Mouse (Mus musculus) midbrain, embryonic 10.5 days (tissue): ENCODE data around the gene Spred2. TPM values are rescaled to one million over a fixed set of nuclear protein-coding genes. Genes with fewer than 3 reads are reported as not detected.

Source experiments
- DNase-seq: peaks from one replicate; pipeline ENCODE4 v3.0.0-alpha.2; 2017; ENCODE audit warnings: low spot score
- H3K27ac ChIP-seq: fragments of 300-500 bp; sonication (generic); replicated peaks from 2 replicates; pipeline ENCODE4 v1.5.1; 2016; ENCODE audit warnings: mild to moderate bottlenecking
- H3K27me3 ChIP-seq: fragments of 300-500 bp; sonication (generic); 2 replicates; pipeline ENCODE4 v1.6.1; 2016; ENCODE audit warnings: low read depth, mild to moderate bottlenecking; ENCODE audit not compliant: poor library complexity, severe bottlenecking
- H3K36me3 ChIP-seq: fragments of 300-500 bp; sonication (generic); 2 replicates; pipeline ENCODE4 v1.6.1; 2016; ENCODE audit warnings: mild to moderate bottlenecking, moderate library complexity
- H3K4me1 ChIP-seq: fragments of 300-500 bp; sonication (generic); 2 replicates; pipeline ENCODE4 v1.6.1; 2016
- H3K4me3 ChIP-seq: fragments of 300-500 bp; sonication (generic); 2 replicates; pipeline ENCODE4 v1.5.1; 2016; ENCODE audit warnings: mild to moderate bottlenecking, moderate library complexity
- H3K9me3 ChIP-seq: fragments of 300-500 bp; sonication (generic); replicated peaks from 2 replicates; pipeline ENCODE4 v1.6.1; 2016; ENCODE audit warnings: mild to moderate bottlenecking
- WGBS: fragments of 180-500 bp; shearing (Covaris S2); methylation state at CpG from one replicate; pipeline ENCODE4 v1.1.7; 2016; 5-methylcytosine and 5-hydroxymethylcytosine counted together
- polyA plus RNA-seq: library from polyadenylated mRNA; unstranded; fragments of >200 nt; fragmentation: Nextera tagmentation; extraction: Ambion mirVana; gene quantifications from 2 replicates; pipeline ENCODE4 v1.2.1, GENCODE M21; 2016

Gene Spred2
- polyA plus RNA-seq, 1 experiment from 2014 or later, result 5.9 TPM

GRCm38 (mm10) chr11:19991303-19991976 is 67.3 kb downstream of the Spred2 start:
- 76% methylated on average over 12 of the region's 12 CpGs for WGBS
- no peak overlapping the region for H3K27ac ChIP-seq
- no peak overlapping the region for H3K4me3 ChIP-seq
- DNase-seq, result no peak
- no peaks in the 10 kb centered on the region for H3K27me3 ChIP-seq
- H3K9me3 ChIP-seq, result no peaks in the 10 kb centered on the region
- no peaks in the 10 kb centered on the region for H3K36me3 ChIP-seq
- H3K4me1 ChIP-seq, result peaks cover 52% of the 10 kb centered on the region

- Histone ChIP-seq H3K9me3 (no peaks in the 10 kb centered on the region), H3K36me3 (no peaks in the 10 kb centered on the region; the same call in 1 of the 2 replicates), H3K4me1 (peaks cover 40% of the 10 kb centered on the region), H3K27me3 (no peaks in the 10 kb centered on the region), H3K27ac (no peak overlapping the region), H3K4me3 (no peak overlapping the region)
- DNase-seq, result no peak
- WGBS, result 85% methylated on average over 12 of the region's 15 CpGs
Measured at GRCm38 (mm10) chr11:19992341-19993281, 68.4 kb downstream of the Spred2 start.

GRCm38 (mm10) chr11:19993753-19994152 is 69.6 kb downstream of the Spred2 start:
- no peak for DNase-seq
- Histone ChIP-seq H3K9me3 (no peaks in the 10 kb centered on the region), H3K4me1 (peaks cover 30% of the 10 kb centered on the region), H3K4me3 (no peak overlapping the region), H3K36me3 (peaks cover 10% of the 10 kb centered on the region), H3K27me3 (no peaks in the 10 kb centered on the region), H3K27ac (no peak overlapping the region)
- 53% methylated on average over 1 of the region's 1 CpGs for WGBS

GRCm38 (mm10) chr11:19994262-19994790 is 70.2 kb downstream of the Spred2 start:
- H3K27ac ChIP-seq, result no peak overlapping the region
- no peaks in the 10 kb centered on the region for H3K9me3 ChIP-seq
- 95% methylated on average over 7 of the region's 7 CpGs for WGBS
- DNase-seq, result no peak
- no peak overlapping the region for H3K4me3 ChIP-seq
- peaks cover 15% of the 10 kb centered on the region for H3K36me3 ChIP-seq
- H3K27me3 ChIP-seq, result no peaks in the 10 kb centered on the region
- H3K4me1 ChIP-seq, result peaks cover 24% of the 10 kb centered on the region

- Histone ChIP-seq H3K4me3 (no peak overlapping the region), H3K27me3 (no peaks in the 10 kb centered on the region), H3K27ac (no peak overlapping the region), H3K36me3 (peaks cover 38% of the 10 kb centered on the region), H3K9me3 (no peaks in the 10 kb centered on the region), H3K4me1 (peaks cover under 1% of the 10 kb centered on the region; the same call in 1 of the 2 replicates)
- DNase-seq, result no peak
- 83% methylated on average over 18 of the region's 18 CpGs for WGBS
Measured at GRCm38 (mm10) chr11:19997940-19998339, 73.8 kb downstream of the Spred2 start.

- H3K36me3 ChIP-seq, result peaks cover 74% of the 10 kb centered on the region
Measured at GRCm38 (mm10) chr11:20002883-20003282, 78.7 kb downstream of the Spred2 start.

GRCm38 (mm10) chr11:20007701-20008100 is 83.5 kb downstream of the Spred2 start:
- DNase-seq, result no peak
- WGBS, result 85% methylated on average over 6 of the region's 6 CpGs
- Histone ChIP-seq H3K27me3 (no peaks in the 10 kb centered on the region), H3K4me1 (no peaks in the 10 kb centered on the region), H3K9me3 (no peaks in the 10 kb centered on the region), H3K36me3 (peaks cover 87% of the 10 kb centered on the region), H3K4me3 (no peak overlapping the region), H3K27ac (no peak overlapping the region)

More at GRCm38 (mm10) chr11:20002883-20003282, 78.7 kb downstream of the Spred2 start:
- Histone ChIP-seq H3K4me1 (no peaks in the 10 kb centered on the region), H3K27ac (no peak overlapping the region), H3K4me3 (no peak overlapping the region), H3K9me3 (no peaks in the 10 kb centered on the region), H3K27me3 (no peaks in the 10 kb centered on the region)
- WGBS, result 85% methylated on average over 4 of the region's 4 CpGs
- DNase-seq, result no peak

- WGBS, result 92% methylated on average over 16 of the region's 16 CpGs
- Histone ChIP-seq H3K9me3 (no peaks in the 10 kb centered on the region), H3K27ac (no peak overlapping the region), H3K4me1 (no peaks in the 10 kb centered on the region), H3K4me3 (no peak overlapping the region), H3K27me3 (no peaks in the 10 kb centered on the region), H3K36me3 (peaks cover 98% of the 10 kb centered on the region)
- no peak for DNase-seq
Measured at GRCm38 (mm10) chr11:20011210-20011978, 87.2 kb downstream of the Spred2 start.

- DNase-seq, result no peak
- Histone ChIP-seq H3K4me1 (no peaks in the 10 kb centered on the region), H3K9me3 (peaks cover 10% of the 10 kb centered on the region; the same call in 1 of the 2 replicates), H3K4me3 (no peak overlapping the region), H3K27me3 (no peaks in the 10 kb centered on the region), H3K27ac (no peak overlapping the region), H3K36me3 (peaks cover 98% of the 10 kb centered on the region)
- WGBS, result 96% methylated on average over 3 of the region's 3 CpGs
Measured at GRCm38 (mm10) chr11:20013366-20013765, 89.2 kb downstream of the Spred2 start.

- Histone ChIP-seq H3K4me3 (no peak overlapping the region), H3K36me3 (peaks cover 98% of the 10 kb centered on the region), H3K4me1 (no peaks in the 10 kb centered on the region), H3K27ac (no peak overlapping the region), H3K9me3 (peaks cover 43% of the 10 kb centered on the region), H3K27me3 (no peaks in the 10 kb centered on the region)
- DNase-seq, result no peak
- WGBS, result 96% methylated on average over 13 of the region's 13 CpGs
Measured at GRCm38 (mm10) chr11:20017937-20018336, 93.8 kb downstream of the Spred2 start.

- no peak overlapping the region for H3K27ac ChIP-seq
- peaks cover 95% of the 10 kb centered on the region for H3K36me3 ChIP-seq
- no peak overlapping the region for H3K4me3 ChIP-seq
- H3K4me1 ChIP-seq, result no peaks in the 10 kb centered on the region
- H3K9me3 ChIP-seq, result peaks cover 43% of the 10 kb centered on the region
- H3K27me3 ChIP-seq, result no peaks in the 10 kb centered on the region
- DNase-seq, result no peak
- WGBS, result 95% methylated on average over 2 of the region's 2 CpGs
Measured at GRCm38 (mm10) chr11:20018905-20019304, 94.7 kb downstream of the Spred2 start.

- no peak overlapping the region for H3K4me3 ChIP-seq
- no peak overlapping the region for H3K27ac ChIP-seq
- no peaks in the 10 kb centered on the region for H3K4me1 ChIP-seq
- H3K36me3 ChIP-seq, result peaks cover 95% of the 10 kb centered on the region
- peaks cover 43% of the 10 kb centered on the region for H3K9me3 ChIP-seq
- H3K27me3 ChIP-seq, result no peaks in the 10 kb centered on the region
- 97% methylated on average over 35 of the region's 35 CpGs for WGBS
- no peak for DNase-seq
Measured at GRCm38 (mm10) chr11:20020720-20021119, 96.5 kb downstream of the Spred2 start.
